Comparison of ENCODE assay signal across 10 mouse cellular contexts in genomic region chr5:113874063-113875024, GRCm38 (mm10). TPM values are rescaled to one million over a fixed set of nuclear protein-coding genes. Genes with fewer than 3 reads are reported as not detected.
DNase-seq lines count a peak whose midpoint lies in the region; ATAC-seq and TF ChIP-seq lines count a peak whose summit lies in the region.
"Had no signal": no experiment of that assay in that cellular context is flagged by ENCODE, and none has a peak within 500 bp of the region (broad histone marks: within the 10 kb centered on the region; RNA-seq: fewer than 3 reads in every experiment).

No protein-coding gene starts in this region.

- H3K36me3 ChIP-seq in heart, embryonic 13.5 days = peaks cover 47% of the 10 kb centered on the region
- H3K36me3 ChIP-seq in C2C12 (ENCODE audit: control insufficient read depth, insufficient read depth) = peaks cover 40% of the 10 kb centered on the region
- H3K36me3 ChIP-seq in forebrain, embryonic 13.5 days (ENCODE audit: poor library complexity, severe bottlenecking) = peaks cover 35% of the 10 kb centered on the region
- H3K36me3 ChIP-seq in macrophage (ENCODE audit: inconsistent target) = peaks cover 32% of the 10 kb centered on the region

- peaks cover 84% of the 10 kb centered on the region for H3K79me2 ChIP-seq in C2C12 (ENCODE audit: control insufficient read depth, insufficient read depth)
- peaks cover 98% of the 10 kb centered on the region for H3K79me2 ChIP-seq in macrophage (ENCODE audit: inconsistent target)

- H3K27me3 ChIP-seq in heart, embryonic 13.5 days (replicated peaks) = no peaks in the 10 kb centered on the region
- H3K27me3 ChIP-seq in C2C12 (ENCODE audit: control insufficient read depth, insufficient read depth, insufficient read length) = no peaks in the 10 kb centered on the region
- H3K27me3 ChIP-seq in forebrain, embryonic 13.5 days = no peaks in the 10 kb centered on the region

- peak overlapping the region; percentile 83 for H3K9ac ChIP-seq in heart, embryonic 13.5 days
- H3K9ac ChIP-seq in forebrain, embryonic 13.5 days = peak overlapping the region; percentile 61

- no peaks in the 10 kb centered on the region for H3K9me3 ChIP-seq in heart, embryonic 13.5 days
- no peaks in the 10 kb centered on the region for H3K9me3 ChIP-seq in forebrain, embryonic 13.5 days (replicated peaks)

- H3K4me2 ChIP-seq in heart, embryonic 13.5 days = peak overlapping the region; percentile 68
- H3K4me2 ChIP-seq in forebrain, embryonic 13.5 days = peak overlapping the region; percentile 51

- WGBS in heart, embryonic 13.5 days = 55% methylated on average over 19 of the region's 19 CpGs
- WGBS in forebrain, embryonic 13.5 days = 53% methylated on average over 19 of the region's 19 CpGs
- WGBS in macrophage (ENCODE audit: missing documents) = 91% methylated on average over 19 of the region's 19 CpGs

- ATAC-seq in heart, embryonic 13.5 days (ENCODE audit: extremely low read depth, insufficient number of reproducible peaks, low FRiP score, low TSS enrichment) = no peak
- no peak for ATAC-seq in forebrain, embryonic 13.5 days

- peaks cover 96% of the 10 kb centered on the region for H3K4me1 ChIP-seq in heart, embryonic 13.5 days
- H3K4me1 ChIP-seq in forebrain, embryonic 13.5 days = peaks cover 95% of the 10 kb centered on the region

- peak overlapping the region; percentile 42 for H3K4me3 ChIP-seq in heart, embryonic 13.5 days
- no peak overlapping the region for H3K4me3 ChIP-seq in C2C12 (ENCODE audit: insufficient read depth, poor library complexity, severe bottlenecking)
- peak overlapping the region; percentile 16; the same call in 1 of the 2 replicates for H3K4me3 ChIP-seq in forebrain, embryonic 13.5 days
- no peak overlapping the region for H3K4me3 ChIP-seq in macrophage (ENCODE audit: inconsistent target)

- intact Hi-C loops in heart, postnatal 14 days (cut with DNase I) = loop anchor here (5.0 kb wide), 1 partner anchor 33 kb away; the partner anchor contains the start of gene Coro1c

- no peak for TF ChIP-seq CTCF in C2C12 (IDR thresholded peaks at IDR 0.05; ENCODE audit: control insufficient read depth, insufficient read depth, insufficient read length)

- peak overlapping the region; percentile 77 for H3ac ChIP-seq in C2C12 (ENCODE audit: control insufficient read depth, insufficient read length, low read depth)

- DNase-seq in heart, postnatal 14 days = no peak
- no peak for DNase-seq in embryo, embryonic 10.5 days (ENCODE audit: low spot score)
- DNase-seq in layer of hippocampus, adult 9-11 months = no peak
- no peak for DNase-seq in ovary, postnatal 14 days (ENCODE audit: low spot score)
- DNase-seq: kidney, adult 9 months; right cerebral cortex, adult 18-20 months had no signal

- peaks cover 66% of the 10 kb centered on the region for H3K79me3 ChIP-seq in C2C12 (ENCODE audit: low read depth)

- H3K27ac ChIP-seq in heart, embryonic 13.5 days (replicated peaks) = peak overlapping the region; percentile 96
- peak overlapping the region; percentile 99 for H3K27ac ChIP-seq in forebrain, embryonic 13.5 days
- peak overlapping the region; percentile 94 for H3K27ac ChIP-seq in macrophage

TF ChIP-seq in C2C12, 6 proteins besides CTCF, POLR2A, EP300 and RAD21:
- TF ChIP-seq MYOD1 (IDR thresholded peaks at IDR 0.05; ENCODE audit: control insufficient read depth, insufficient read length, low read depth) = peak; percentile 82
- TF ChIP-seq FOSL1 (IDR thresholded peaks at IDR 0.05; ENCODE audit: insufficient read depth, low read length, poor library complexity, severe bottlenecking) = no peak
- TF ChIP-seq USF1 (IDR thresholded peaks at IDR 0.05; ENCODE audit: low read depth) = peak; percentile 64
- TF ChIP-seq MAX (IDR thresholded peaks at IDR 0.05) = peak; percentile 56

RNA-seq across cellular contexts. Expression of gene Coro1c, which starts 34.2 kb away (rescaled TPM):
- 95.4 and 99.4 TPM in 2 replicates for polyA plus RNA-seq in heart, embryonic 13.5 days (2015; fragmentation: Nextera tagmentation; extraction: Ambion mirVana)
- total RNA-seq in heart, postnatal 14 days (2021) = 10 to 100 TPM; 41.1 to 51.1 TPM
- polyA plus RNA-seq in C2C12 (2012; fragmentation: generic; extraction: Trizol) (156 TPM), macrophage (2018) (171 to 329 TPM (median 266 TPM) in 3 replicates)
- 235 and 246 TPM in 2 replicates for polyA plus RNA-seq in forebrain, embryonic 13.5 days (2015; fragmentation: Nextera tagmentation; extraction: Ambion mirVana)
- total RNA-seq in macrophage (2018; cell fraction: chromatin; rRNA removed) = 100 to 1,000 TPM in 17 of 26 experiments, 10 to 100 TPM in 9; 22.3 to 244 (median 133) TPM
- 100 to 1,000 TPM; 158 to 295 (median 208) TPM for total RNA-seq in macrophage (2018; cell fraction: cytosol; rRNA removed)
- 100 to 1,000 TPM in 21 of 26 experiments, 10 to 100 TPM in 5; 51.2 to 265 (median 156) TPM for total RNA-seq in macrophage (2018; cell fraction: nucleus; rRNA removed)

RNA-seq across cellular contexts. Expression of gene Selplg, which starts 41.9 kb away (rescaled TPM):
- polyA plus RNA-seq in heart, embryonic 13.5 days (2015; fragmentation: Nextera tagmentation; extraction: Ambion mirVana) = 1.2 and 1.3 TPM in 2 replicates
- 1 to 10 TPM; 2.3 to 6.4 TPM for total RNA-seq in heart, postnatal 14 days (2021)
- polyA plus RNA-seq in C2C12 (2012; fragmentation: generic; extraction: Trizol) (0.06 TPM), macrophage (2018) (139 to 375 TPM (median 273 TPM) in 3 replicates)
- 0.40 and 0.62 TPM in 2 replicates for polyA plus RNA-seq in forebrain, embryonic 13.5 days (2015; fragmentation: Nextera tagmentation; extraction: Ambion mirVana)
- total RNA-seq in macrophage (2018; cell fraction: chromatin; rRNA removed) = 10 to 100 TPM in 25 of 26 experiments, 1 to 10 TPM in 1; 9.5 to 58.4 (median 29.4) TPM
- total RNA-seq in macrophage (2018; cell fraction: cytosol; rRNA removed) = 100 to 1,000 TPM; 179 to 314 (median 239) TPM
- total RNA-seq in macrophage (2018; cell fraction: nucleus; rRNA removed) = 100 to 1,000 TPM in 18 of 26 experiments, 10 to 100 TPM in 8; 65.8 to 235 (median 131) TPM

Comparison
In these comparisons a context has a peak if more than half of its experiments do, and no peak if none do; other contexts are left out.
1. H3K4me3 ChIP-seq: peak in heart, embryonic 13.5 days (single experiment) and forebrain, embryonic 13.5 days (single experiment); none in C2C12 (single experiment) and macrophage (single experiment).
2. RNA of gene Selplg, which starts 41.9 kb away (polyA plus RNA-seq): 139 to 375 TPM in macrophage; 1.2 to 1.3 TPM in heart, embryonic 13.5 days, 0.40 to 0.62 TPM in forebrain, embryonic 13.5 days and 0.06 TPM in C2C12 (single experiment); every median in the first group is over 10 times any median in the second.
3. Peak in every context shown above with its lines, with median percentiles within 50 percentile points of each other: H3K27ac ChIP-seq.